ENCODE assay signal across 8 mouse cellular contexts in the genomic region with DNA sequence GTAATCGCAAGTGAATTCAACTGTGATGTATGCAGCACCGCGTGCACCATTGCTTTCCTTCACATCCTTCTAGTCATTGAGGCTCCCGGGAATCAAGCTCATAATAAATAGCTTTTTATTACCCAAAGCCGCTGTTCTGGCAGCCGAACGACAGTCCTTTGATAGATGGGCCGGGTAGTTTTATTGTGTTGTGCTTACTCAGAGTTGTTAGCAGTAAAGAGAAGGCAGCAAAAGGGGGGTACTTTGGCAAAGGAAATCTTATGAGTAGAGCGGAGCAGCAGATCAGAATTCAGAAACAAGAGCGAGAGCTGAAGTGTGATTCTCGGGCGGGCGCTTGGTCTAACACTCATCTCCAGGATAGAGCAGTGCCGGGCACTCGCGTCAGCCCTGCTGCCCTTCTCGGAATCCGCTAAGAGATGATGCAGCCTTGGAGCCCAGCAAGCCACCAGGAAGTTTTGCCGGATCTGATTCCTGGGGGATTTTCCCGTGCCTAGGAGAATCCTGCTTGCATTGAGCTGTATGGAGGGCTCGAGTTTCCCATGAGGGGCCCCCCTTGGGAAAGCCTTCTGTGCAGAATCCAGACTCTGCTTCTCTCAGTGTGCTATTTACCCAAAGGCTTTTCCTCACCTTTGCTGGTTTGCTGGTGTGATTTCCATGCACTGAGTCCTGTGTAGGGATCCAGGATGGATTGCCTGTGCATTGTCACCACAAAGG.
A peak's percentile ranks its signal among the peaks of the same experiment; 100 is the strongest.
DNase-seq lines count a peak whose midpoint lies in the region; ATAC-seq and TF ChIP-seq lines count a peak whose summit lies in the region.

No protein-coding gene starts in this region.

- TF ChIP-seq CTCF in layer of hippocampus, adult 2 months (conservative IDR thresholded peaks at IDR 0.05): no peak

- H3K9me3 ChIP-seq in forebrain, embryonic 13.5 days (replicated peaks): no peaks in the 10 kb centered on the region
- no peaks in the 10 kb centered on the region for H3K9me3 ChIP-seq in liver, embryonic 16.5 days (replicated peaks; ENCODE audit: control insufficient read depth, low read length)

- H3K4me1 ChIP-seq in forebrain, embryonic 13.5 days: peaks cover 10% of the 10 kb centered on the region
- H3K4me1 ChIP-seq in liver, embryonic 16.5 days (ENCODE audit: control insufficient read depth, low read depth, low read length): no peaks in the 10 kb centered on the region

- no peaks in the 10 kb centered on the region for H3K27me3 ChIP-seq in forebrain, embryonic 13.5 days
- no peaks in the 10 kb centered on the region for H3K27me3 ChIP-seq in liver, embryonic 16.5 days (ENCODE audit: control insufficient read depth, insufficient read depth, low read depth, low read length)

- peak overlapping the region; percentile 46 for H3K4me3 ChIP-seq in forebrain, embryonic 13.5 days
- H3K4me3 ChIP-seq in layer of hippocampus, adult 2 months: peak overlapping the region; percentile 61
- no peak overlapping the region; the same call in 1 of the 2 replicates for H3K4me3 ChIP-seq in liver, embryonic 16.5 days (ENCODE audit: low read depth, low read length)

- H3K36me3 ChIP-seq in forebrain, embryonic 13.5 days (ENCODE audit: poor library complexity, severe bottlenecking): no peaks in the 10 kb centered on the region
- no peaks in the 10 kb centered on the region for H3K36me3 ChIP-seq in liver, embryonic 16.5 days (ENCODE audit: control insufficient read depth, insufficient read depth)

- H3K27ac ChIP-seq in forebrain, embryonic 13.5 days: peak overlapping the region; percentile 80
- peak overlapping the region; percentile 82 for H3K27ac ChIP-seq in layer of hippocampus, adult 2 months
- no peak overlapping the region for H3K27ac ChIP-seq in liver, embryonic 16.5 days (ENCODE audit: low read length)

- H3K9ac ChIP-seq in forebrain, embryonic 13.5 days: peak overlapping the region; percentile 70
- H3K9ac ChIP-seq in liver, embryonic 16.5 days (ENCODE audit: low read depth, low read length): no peak overlapping the region

- H3K4me2 ChIP-seq in forebrain, embryonic 13.5 days: peak overlapping the region; percentile 79
- peak overlapping the region; percentile 41 for H3K4me2 ChIP-seq in liver, embryonic 16.5 days (ENCODE audit: low read depth, low read length)

- WGBS in forebrain, embryonic 13.5 days: under 1% methylated on average over 21 of the region's 21 CpGs
- 3% methylated on average over 21 of the region's 21 CpGs for WGBS in liver, embryonic 16.5 days (ENCODE audit: insufficient replicate concordance)

- intact Hi-C loops in heart, postnatal 25 days (cut with DNase I): no loop called here

- ATAC-seq in forebrain, embryonic 13.5 days: peak; percentile 79
- no peak for ATAC-seq in liver, embryonic 16.5 days (ENCODE audit: low read depth)

- DNase-seq in heart, adult 11 months: peak; percentile 79
- no peak for DNase-seq in heart, postnatal 25 days (ENCODE audit: low spot score)
- peak; percentile 14 for DNase-seq in cerebellum, adult 11 months
- DNase-seq in layer of hippocampus, adult 2 months (ENCODE audit: low spot score in 2 of 2): peak; percentile 23 to 47
- DNase-seq in right cerebral cortex, postnatal 4 days: peak; percentile 45
- no peak for DNase-seq in lung, postnatal 14 days

Comparison
In these comparisons a context has a peak if more than half of its experiments do, and no peak if none do; other contexts are left out.
1. DNase-seq: peak in heart, adult 11 months (single experiment), cerebellum, adult 11 months (single experiment), layer of hippocampus, adult 2 months (2 of 2) and right cerebral cortex, postnatal 4 days (single experiment); none in heart, postnatal 25 days (single experiment) and lung, postnatal 14 days (single experiment).